Mouse (Mus musculus) c-Kit-positive CD71-positive TER-119-negative erythroid progenitor cells, embryonic 14.5 days (primary cell): ENCODE data around the gene Chsy1.
"Not testable (repeated sequence)": the region's sequence is repeated elsewhere in the genome, so short reads cannot be mapped to it uniquely, and the experiment has no call there.

Experiments
- DNase-seq: peaks from one replicate; pipeline ENCODE4 v3.0.0-alpha.2; 2013; ENCODE audit warnings: low read depth

The Chsy1 gene

GRCm38 (mm10) chr7:66176929-66177328 is 67.6 kb downstream of the Chsy1 start:
- DNase-seq = peak; percentile 71

DNA sequence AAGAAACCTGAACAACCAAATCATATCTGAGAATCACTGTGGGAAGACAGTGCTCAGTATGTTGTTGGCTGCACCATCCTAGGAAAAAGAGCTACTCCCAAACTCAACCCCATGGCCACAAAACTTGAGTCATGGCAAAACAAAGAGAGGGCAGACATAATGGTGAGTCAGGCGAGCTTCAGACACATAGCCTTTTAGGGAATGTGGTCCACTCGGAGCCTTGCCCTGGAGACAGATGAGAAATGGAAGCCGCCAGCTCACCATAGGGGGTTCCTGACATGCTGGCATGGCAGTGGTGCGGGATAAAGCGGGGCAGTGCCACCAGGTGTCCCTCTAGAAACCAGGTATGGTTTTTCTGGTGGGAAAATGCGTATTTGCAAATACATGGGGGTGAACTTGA is 68.8 kb downstream of the Chsy1 start:
- DNase-seq = no peak

DNA sequence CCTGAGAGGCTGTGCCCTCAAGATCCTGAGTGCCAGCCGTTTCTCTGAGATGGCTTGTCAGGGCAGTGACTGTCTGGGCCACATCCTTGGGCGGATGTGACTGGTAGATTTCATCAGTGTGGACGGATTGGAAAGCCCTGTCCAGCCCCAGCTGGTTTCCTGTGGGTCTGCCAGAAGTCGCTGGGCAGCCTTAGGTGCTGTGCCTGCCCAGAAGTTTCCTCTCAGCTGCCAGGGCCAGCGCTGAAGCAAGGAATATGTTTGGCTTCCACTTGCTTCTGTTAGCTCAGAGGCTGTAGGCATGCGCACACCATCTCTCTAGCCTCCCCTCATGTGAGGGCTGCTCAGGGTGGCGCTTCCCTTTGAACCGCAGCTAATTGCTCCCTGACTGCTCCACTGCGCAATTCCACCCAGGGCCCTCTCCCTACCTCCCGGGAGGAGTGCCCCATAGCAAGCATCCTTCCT is 69.8 kb downstream of the Chsy1 start:
- DNase-seq = no peak

DNA sequence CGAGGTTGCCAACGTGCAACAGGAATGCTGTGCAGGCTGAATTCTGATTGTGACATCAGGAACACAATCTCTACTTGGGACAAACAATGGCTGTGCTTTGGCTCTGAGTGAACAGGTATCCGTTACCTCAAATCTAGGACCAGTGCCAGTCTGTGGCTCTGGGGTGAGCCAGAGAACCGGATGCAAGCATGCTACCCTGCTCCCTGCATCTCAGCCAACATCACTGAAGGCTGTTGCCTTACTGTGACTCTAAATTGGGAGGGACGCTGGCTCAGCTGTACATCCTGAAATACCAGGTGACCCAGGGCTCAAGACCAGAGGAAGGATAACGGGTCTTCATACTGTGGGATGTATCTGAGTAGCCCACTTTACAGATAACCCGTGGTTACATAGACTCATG is 70.4 kb downstream of the Chsy1 start:
- DNase-seq = no peak

DNA sequence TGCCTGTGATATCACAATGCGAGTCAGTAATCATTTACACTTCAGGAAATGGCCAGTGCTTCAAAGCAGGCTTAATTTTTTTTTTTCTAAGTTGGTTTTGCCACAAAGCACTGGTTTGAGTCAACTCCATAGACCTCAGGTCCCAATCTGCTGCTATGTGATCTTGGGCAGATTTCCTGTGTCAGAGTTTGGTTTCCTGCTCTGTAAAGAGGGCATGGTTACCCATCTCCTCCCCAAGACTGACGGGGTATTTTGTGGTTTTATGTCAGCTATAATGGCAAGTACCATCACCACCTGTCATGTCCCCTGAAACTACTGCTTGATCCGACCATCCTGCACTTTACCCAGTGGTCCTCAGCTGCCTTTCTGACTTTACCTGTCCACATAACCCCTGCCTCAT is 70.9 kb downstream of the Chsy1 start:
- DNase-seq = no peak

DNA sequence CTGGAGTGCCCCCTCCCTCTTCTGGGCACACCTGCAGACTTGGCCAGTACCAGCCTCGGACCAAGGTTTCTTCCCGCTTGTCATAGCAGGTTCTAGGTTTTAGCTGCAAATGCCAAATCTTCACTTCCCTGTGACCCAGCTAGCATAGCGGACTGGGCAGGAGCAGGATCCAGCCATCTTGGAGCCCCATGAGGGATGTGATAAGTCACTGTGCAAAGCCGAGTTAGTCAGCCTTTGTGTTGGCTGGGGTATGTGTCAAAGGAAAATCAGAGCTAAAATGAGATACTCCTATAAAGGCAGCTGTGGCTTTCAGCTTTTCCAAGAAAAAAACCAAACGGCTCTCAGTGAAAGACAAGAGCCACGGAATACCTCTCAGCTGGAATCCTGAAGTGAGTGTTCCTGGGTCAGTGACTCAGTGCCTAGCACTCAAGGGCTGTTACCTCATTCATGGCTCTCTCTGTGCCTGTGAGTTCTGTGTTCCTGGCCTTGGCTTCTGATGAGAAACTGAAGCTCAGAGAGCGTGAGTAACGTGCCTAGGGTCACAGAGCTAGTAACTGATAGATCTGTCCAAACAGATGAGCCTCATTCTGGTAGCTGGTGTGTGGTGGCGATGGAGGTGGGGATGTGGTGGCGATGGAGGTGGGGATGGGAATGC is 71.5 kb downstream of the Chsy1 start:
- DNase-seq = no peak

GRCm38 (mm10) chr7:66182075-66182715 is 72.9 kb downstream of the Chsy1 start:
- DNase-seq = no peak

- no peak for DNase-seq
These were observed 74.1 kb downstream of the Chsy1 start for GRCm38 (mm10) chr7:66183404-66183803.

DNA sequence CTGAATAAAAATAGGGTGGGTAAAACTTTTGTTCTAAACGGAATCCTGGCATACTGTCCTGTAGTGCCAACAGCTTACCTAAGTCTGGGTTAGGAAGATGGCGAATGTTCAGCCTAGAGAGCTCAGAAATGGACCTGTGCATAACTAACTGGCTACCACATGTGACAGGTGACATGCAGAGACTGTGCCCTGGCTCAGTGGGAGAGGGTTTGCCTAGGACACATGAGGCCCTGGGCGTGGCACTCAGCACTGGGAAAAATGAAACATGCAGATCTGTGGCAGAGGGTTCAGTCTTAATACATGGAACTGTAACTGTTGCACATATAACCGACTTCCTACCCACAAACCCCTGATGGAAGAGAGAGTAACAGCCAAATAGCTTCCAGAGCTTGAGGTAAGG is 74.7 kb downstream of the Chsy1 start:
- no peak for DNase-seq

DNA sequence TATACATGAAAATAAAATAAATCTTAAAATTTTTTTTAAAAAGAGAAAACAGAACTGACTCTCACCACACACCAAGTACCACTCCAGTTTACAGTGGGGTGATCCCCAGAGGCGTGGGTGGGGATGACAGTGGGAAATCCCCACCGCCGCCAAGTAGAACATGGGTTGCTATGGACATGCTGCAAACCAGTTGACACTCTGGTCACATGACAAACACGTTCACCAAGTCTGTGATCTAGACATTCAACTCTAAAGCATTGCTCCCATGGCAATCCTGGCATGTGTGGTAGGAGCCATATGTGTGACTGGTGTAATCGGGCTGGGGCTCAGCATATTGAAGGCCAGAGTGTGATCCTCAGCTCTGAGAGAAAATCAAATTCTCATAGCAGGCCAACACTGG is 76.1 kb downstream of the Chsy1 start:
- DNase-seq = no peak

GRCm38 (mm10) chr7:66187581-66188231 is 78.4 kb downstream of the Chsy1 start:
- DNase-seq = peak; percentile 51

GRCm38 (mm10) chr7:66190385-66190784 is 81.1 kb downstream of the Chsy1 start:
- DNase-seq = not testable (repeated sequence)

DNA sequence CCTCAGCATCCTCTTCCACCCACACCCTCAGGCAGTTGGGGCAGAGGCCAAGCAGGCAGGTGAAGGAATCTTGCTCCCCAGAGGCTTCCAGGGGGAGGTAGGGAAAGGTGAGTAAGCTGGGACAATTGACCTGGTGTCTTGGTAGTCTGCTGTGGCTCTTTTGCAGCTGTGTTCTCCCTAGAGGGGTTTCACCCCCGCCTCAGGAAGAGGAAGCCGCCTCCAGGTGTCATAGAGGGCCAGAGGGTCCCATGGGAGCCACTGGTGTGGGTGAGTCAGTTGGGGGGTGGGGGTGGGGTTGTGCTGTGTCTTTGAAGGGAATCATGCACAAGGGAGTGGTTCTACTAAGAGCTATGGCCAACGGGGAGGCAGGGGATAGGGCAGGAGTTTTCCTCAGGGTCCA is 85.2 kb downstream of the Chsy1 start:
- DNase-seq = no peak

GRCm38 (mm10) chr7:66195881-66196280 is 86.6 kb downstream of the Chsy1 start:
- no peak for DNase-seq

DNA sequence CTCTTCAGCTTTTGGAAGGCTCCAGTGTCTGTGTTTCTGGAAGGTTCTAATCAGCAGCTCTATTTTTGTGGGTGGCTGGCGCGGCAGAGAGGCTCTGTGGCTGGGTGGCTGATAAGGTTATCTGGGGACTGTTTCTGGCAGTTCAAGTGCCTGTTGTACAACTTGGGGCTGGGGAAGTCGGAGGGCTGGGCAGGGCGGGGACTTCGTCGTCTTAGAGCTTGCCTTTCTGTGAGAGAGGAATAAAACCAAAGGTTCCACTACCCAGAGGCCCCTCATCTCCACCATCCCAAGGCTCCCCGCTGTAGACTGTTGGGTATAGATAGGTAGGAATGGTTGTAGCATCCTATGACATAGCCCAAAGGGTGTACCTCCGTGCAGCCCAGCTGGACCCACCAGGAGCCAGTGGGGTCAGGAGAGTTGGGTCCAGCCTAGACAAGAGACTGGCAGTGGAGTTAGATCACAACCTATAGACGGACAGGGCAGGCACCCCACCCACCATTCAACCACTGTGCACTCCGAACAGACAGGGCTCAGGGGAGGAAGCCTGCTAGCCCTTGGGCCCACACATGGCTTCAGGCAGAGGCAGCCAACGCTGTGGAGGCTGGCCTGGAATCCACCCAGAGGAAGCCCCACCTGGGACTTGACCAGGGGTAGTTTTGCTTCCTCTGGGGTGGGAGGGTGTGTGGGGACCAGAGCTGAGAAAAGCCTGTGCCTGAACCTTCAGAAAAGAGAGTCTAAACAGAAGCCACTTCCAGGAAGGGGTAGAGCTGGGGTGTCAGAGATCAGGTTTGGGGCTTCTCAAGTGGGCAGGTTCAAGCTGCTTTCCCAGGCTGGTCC is 87.5 kb downstream of the Chsy1 start:
- DNase-seq = peak; percentile 89

DNA sequence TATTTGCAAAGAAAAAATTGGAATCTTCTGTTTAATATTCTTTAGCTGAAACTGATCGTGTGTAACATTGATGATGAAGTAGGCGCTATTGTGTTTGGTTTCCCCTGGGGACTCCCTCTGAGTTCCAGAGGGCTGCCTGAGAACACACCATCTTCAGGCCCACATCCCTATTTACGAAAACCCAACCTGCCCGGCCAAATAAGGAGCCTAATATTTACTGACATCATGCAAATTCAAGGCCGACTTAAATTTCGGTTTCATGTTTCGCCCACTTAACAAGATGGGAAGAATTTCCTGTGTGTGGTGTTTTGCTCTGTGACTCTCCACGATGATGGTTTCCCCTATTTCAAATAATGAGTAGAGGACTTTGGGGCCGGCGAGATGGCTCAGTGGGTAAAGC is 89.1 kb downstream of the Chsy1 start:
- DNase-seq = no peak

GRCm38 (mm10) chr7:66199391-66199831 is 90.1 kb downstream of the Chsy1 start:
- no peak for DNase-seq

- DNase-seq = no peak
These were observed 91.1 kb downstream of the Chsy1 start for GRCm38 (mm10) chr7:66200383-66200782.

DNA sequence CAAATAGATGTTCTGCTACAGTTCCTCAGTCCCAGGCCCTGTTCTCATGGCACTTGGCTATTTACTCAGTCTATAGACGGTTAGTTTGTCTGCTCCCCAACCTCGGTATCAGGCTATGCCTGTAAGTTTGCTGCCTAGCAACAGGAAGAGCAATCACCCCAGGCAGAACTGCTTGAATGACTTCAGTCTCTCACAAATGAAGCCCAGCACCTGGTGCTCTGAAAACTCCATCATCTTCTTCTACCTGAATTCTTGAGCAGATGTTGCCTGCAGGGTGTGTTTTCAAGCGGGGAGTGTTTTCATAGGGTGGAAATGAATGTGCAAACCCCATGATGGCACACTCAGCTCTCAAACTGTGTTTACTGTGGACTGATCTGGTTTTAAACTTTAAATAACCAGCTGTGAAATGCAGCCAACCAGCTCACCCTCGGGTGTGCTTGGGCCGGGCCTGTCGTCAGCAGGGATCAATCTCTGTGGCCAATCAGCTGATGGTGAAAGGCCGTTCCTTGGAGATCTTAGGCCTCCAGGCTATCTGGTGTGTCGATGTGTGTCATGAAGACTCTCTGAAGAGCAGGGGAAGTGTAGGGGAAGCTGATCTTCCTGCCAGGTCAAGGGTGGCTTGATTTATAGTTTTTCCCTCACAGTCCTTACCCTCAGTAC is 91.6 kb downstream of the Chsy1 start:
- DNase-seq = no peak

DNA sequence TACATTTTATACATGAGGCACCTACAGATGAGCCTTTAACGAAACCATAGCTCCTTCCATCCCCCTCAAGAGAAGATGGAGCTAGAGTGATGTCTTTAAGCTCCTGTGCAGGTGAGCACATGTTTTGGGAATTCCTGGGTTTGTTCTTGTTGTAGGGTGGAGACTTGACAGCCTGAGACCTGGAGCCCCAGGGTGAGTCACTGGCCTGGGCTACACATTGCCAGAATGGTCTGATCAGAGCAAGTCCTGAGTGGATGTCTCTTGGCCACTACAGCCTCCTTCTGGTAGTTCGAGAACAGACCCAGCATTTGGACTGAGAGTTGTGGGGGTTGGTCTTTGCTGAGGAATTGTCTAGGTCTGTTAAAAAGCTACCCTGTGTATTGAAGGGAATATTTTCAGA is 92.3 kb downstream of the Chsy1 start:
- no peak for DNase-seq

DNA sequence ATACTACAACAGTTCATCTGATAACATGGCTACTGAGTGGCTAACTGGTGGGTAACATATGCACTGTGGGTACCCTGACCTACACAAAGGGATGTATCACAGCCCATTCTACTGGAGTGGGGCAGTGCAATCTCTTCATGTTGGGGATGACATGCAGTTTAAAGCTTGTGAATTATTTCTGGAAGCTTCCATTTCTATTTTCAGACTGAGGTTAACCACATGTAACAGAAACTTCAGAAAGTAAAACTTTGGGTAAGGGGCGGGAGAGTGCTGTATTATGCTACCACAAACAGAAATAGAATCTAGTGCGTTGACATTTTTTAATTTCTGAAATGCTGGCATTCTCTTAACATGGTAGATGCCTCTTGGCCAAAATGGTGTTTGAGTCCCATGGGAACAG is 100.6 kb downstream of the Chsy1 start:
- DNase-seq = no peak

- DNase-seq = no peak
These were observed 103.6 kb downstream of the Chsy1 start for GRCm38 (mm10) chr7:66212887-66213286.
